19 mouse cellular contexts compared by ENCODE assay signal in genomic region chr2:65162625-65163024, GRCm38 (mm10).
"Had no signal": no experiment of that assay in that cellular context is flagged by ENCODE, and none has a peak within 500 bp of the region (broad histone marks: within the 10 kb centered on the region; RNA-seq: fewer than 3 reads in every experiment).

No protein-coding gene starts in this region.

- H3K9ac ChIP-seq: lung, embryonic 14.5 days; midbrain, embryonic 12.5 days; neural tube, embryonic 13.5 days; neural tube, embryonic 15.5 days had no signal

- H3K27me3 ChIP-seq: midbrain, embryonic 12.5 days; neural tube, embryonic 13.5 days; neural tube, embryonic 15.5 days had no signal

- DNase-seq: lung, adult 18-20 months; lung, embryonic 14.5 days; lung, postnatal 10 days; lung, postnatal 4 days; midbrain, embryonic 14.5 days; retina, postnatal 1 day; right cerebral cortex, adult 18-20 months; right cerebral cortex, postnatal 25 days; right cerebral cortex, postnatal 4 days; spleen, adult 18-20 months; thymus, adult 18-20 months; thymus, postnatal 14 days; thymus, postnatal 36 days had no signal

- H3K4me3 ChIP-seq: midbrain, embryonic 10.5 days; midbrain, embryonic 12.5 days; myocyte; neural tube, embryonic 13.5 days; neural tube, embryonic 15.5 days had no signal

- H3K4me1 ChIP-seq: midbrain, embryonic 10.5 days; midbrain, embryonic 12.5 days; neural tube, embryonic 13.5 days had no signal

- H3K9me3 ChIP-seq: midbrain, embryonic 10.5 days; midbrain, embryonic 12.5 days; neural tube, embryonic 13.5 days; neural tube, embryonic 15.5 days had no signal

- ATAC-seq: midbrain, embryonic 16.5 days had no signal

- H3K4me2 ChIP-seq: lung, embryonic 14.5 days; midbrain, embryonic 12.5 days; neural tube, embryonic 13.5 days; neural tube, embryonic 15.5 days had no signal

- H3K36me3 ChIP-seq: midbrain, embryonic 10.5 days; midbrain, embryonic 12.5 days; neural tube, embryonic 13.5 days; neural tube, embryonic 15.5 days had no signal

- H3K27ac ChIP-seq: midbrain, embryonic 10.5 days; midbrain, embryonic 12.5 days; neural tube, embryonic 13.5 days; neural tube, embryonic 15.5 days had no signal
